In genomic region chr10:82758368-82758767, GRCm38 (mm10) we compare ENCODE assay signal across 23 mouse cellular contexts. TPM values are rescaled to one million over a fixed set of nuclear protein-coding genes. Genes with fewer than 3 reads are reported as not detected.
DNase-seq lines count a peak whose midpoint lies in the region; ATAC-seq and TF ChIP-seq lines count a peak whose summit lies in the region.
"Had no signal": no experiment of that assay in that cellular context is flagged by ENCODE, and none has a peak within 500 bp of the region (broad histone marks: within the 10 kb centered on the region; RNA-seq: fewer than 3 reads in every experiment).

No protein-coding gene starts in this region.

- H3K9ac ChIP-seq in forebrain, embryonic 13.5 days = no peak overlapping the region
- no peak overlapping the region for H3K9ac ChIP-seq in forebrain, embryonic 11.5 days (ENCODE audit: low read length)
- H3K9ac ChIP-seq in liver, postnatal 0 days (replicated peaks) = no peak overlapping the region; the same call in 1 of the 2 replicates
- H3K9ac ChIP-seq: embryonic facial prominence, embryonic 13.5 days; heart, embryonic 12.5 days; kidney, embryonic 15.5 days; lung, embryonic 15.5 days had no signal

- WGBS in forebrain, embryonic 13.5 days = 74% methylated on average over 6 of the region's 6 CpGs
- 94% methylated on average over 6 of the region's 6 CpGs for WGBS in forebrain, embryonic 11.5 days
- WGBS in liver, postnatal 0 days (ENCODE audit: insufficient replicate concordance) = 77% methylated on average over 6 of the region's 6 CpGs

- no peak for TF ChIP-seq EP300 in liver, postnatal 0 days (IDR thresholded peaks at IDR 0.05; ENCODE audit: low read depth)

- TF ChIP-seq POLR2A in brain, embryonic 14.5 days (IDR thresholded peaks at IDR 0.05; ENCODE audit: borderline replicate concordance, extremely low read depth, insufficient read depth, insufficient read length, poor library complexity, severe bottlenecking) = no peak

- no peak for DNase-seq in forebrain, embryonic 11.5 days (ENCODE audit: low spot score)
- DNase-seq in left cerebral cortex, postnatal 4 days = peak; percentile 22
- DNase-seq in left cerebral cortex, adult 18-20 months (ENCODE audit: low spot score in 2 of 2) = no peak
- DNase-seq in brain, embryonic 14.5 days (ENCODE audit: low read depth) = peak; percentile 75
- no peak for DNase-seq in liver, postnatal 0 days
- no peak for DNase-seq in adrenal gland, adult 8-10 months
- DNase-seq: adrenal gland, postnatal 36 days; cerebellum, adult 11-12 months; cerebellum, postnatal 14 days; gastrocnemius, postnatal 10 days; heart, postnatal 10 days; kidney, postnatal 36 days; lung, postnatal 4 days; thymus, adult 18-20 months; thymus, postnatal 36 days had no signal

- no peaks in the 10 kb centered on the region for H3K27me3 ChIP-seq in forebrain, embryonic 13.5 days
- H3K27me3 ChIP-seq in forebrain, embryonic 11.5 days (ENCODE audit: control insufficient read depth, insufficient read depth, low read length) = no peaks in the 10 kb centered on the region
- no peaks in the 10 kb centered on the region for H3K27me3 ChIP-seq in liver, postnatal 0 days (ENCODE audit: insufficient read depth, low read length)
- H3K27me3 ChIP-seq: embryonic facial prominence, embryonic 13.5 days; heart, embryonic 12.5 days; kidney, embryonic 15.5 days; lung, embryonic 15.5 days had no signal

- H3K36me3 ChIP-seq in forebrain, embryonic 13.5 days (ENCODE audit: poor library complexity, severe bottlenecking) = peaks cover 76% of the 10 kb centered on the region
- H3K36me3 ChIP-seq in forebrain, embryonic 11.5 days (ENCODE audit: control insufficient read depth, insufficient read depth, low read length) = peaks cover 26% of the 10 kb centered on the region
- H3K36me3 ChIP-seq in liver, postnatal 0 days (replicated peaks; ENCODE audit: insufficient read depth, low read length) = peaks cover 68% of the 10 kb centered on the region

- H3K27ac ChIP-seq in forebrain, embryonic 13.5 days = peak overlapping the region; percentile 44
- no peak overlapping the region for H3K27ac ChIP-seq in forebrain, embryonic 11.5 days (ENCODE audit: low read depth, low read length)
- H3K27ac ChIP-seq in liver, postnatal 0 days (ENCODE audit: low read depth) = peak overlapping the region; percentile 88
- H3K27ac ChIP-seq: embryonic facial prominence, embryonic 13.5 days; hindbrain, embryonic 10.5 days; kidney, embryonic 15.5 days; lung, embryonic 15.5 days had no signal

- no peak for TF ChIP-seq CTCF in brain, embryonic 14.5 days (IDR thresholded peaks at IDR 0.05; ENCODE audit: borderline replicate concordance, extremely low read depth, insufficient read depth, insufficient read length)
- TF ChIP-seq CTCF in liver, postnatal 0 days (IDR thresholded peaks at IDR 0.05; ENCODE audit: low read depth) = no peak

- H3K4me2 ChIP-seq in forebrain, embryonic 13.5 days = no peak overlapping the region
- H3K4me2 ChIP-seq in forebrain, embryonic 11.5 days (ENCODE audit: low read depth, low read length, severe bottlenecking) = no peak overlapping the region
- no peak overlapping the region for H3K4me2 ChIP-seq in liver, postnatal 0 days (ENCODE audit: low read depth, low read length)
- H3K4me2 ChIP-seq: embryonic facial prominence, embryonic 13.5 days; heart, embryonic 12.5 days; kidney, embryonic 15.5 days; lung, embryonic 15.5 days had no signal

- H3K4me3 ChIP-seq in forebrain, embryonic 13.5 days = no peak overlapping the region
- H3K4me3 ChIP-seq in forebrain, embryonic 11.5 days (ENCODE audit: low read depth, low read length) = no peak overlapping the region
- no peak overlapping the region for H3K4me3 ChIP-seq in liver, postnatal 0 days (ENCODE audit: low read depth, low read length)
- H3K4me3 ChIP-seq: embryonic facial prominence, embryonic 13.5 days; erythroblast, embryonic 14.5 days; heart, embryonic 12.5 days; hindbrain, embryonic 10.5 days; kidney, embryonic 15.5 days; lung, embryonic 15.5 days had no signal

- peaks cover 58% of the 10 kb centered on the region for H3K4me1 ChIP-seq in forebrain, embryonic 13.5 days
- H3K4me1 ChIP-seq in forebrain, embryonic 11.5 days (replicated peaks; ENCODE audit: control insufficient read depth, insufficient read depth, low read length) = peaks cover 15% of the 10 kb centered on the region
- H3K4me1 ChIP-seq in liver, postnatal 0 days (ENCODE audit: insufficient read depth) = peaks cover 48% of the 10 kb centered on the region

- ATAC-seq in forebrain, embryonic 13.5 days = no peak
- ATAC-seq in forebrain, embryonic 11.5 days (replicated peaks; ENCODE audit: low FRiP score) = no peak
- no peak for ATAC-seq in liver, postnatal 0 days
- ATAC-seq: intestine, postnatal 0 days had no signal

- intact Hi-C loops in left cerebral cortex, postnatal 4 days (cut with DNase I) = loop anchor here (10.0 kb wide), 1 partner anchor 94 kb away; no protein-coding TSS in a partner anchor

- no peaks in the 10 kb centered on the region for H3K9me3 ChIP-seq in forebrain, embryonic 13.5 days (replicated peaks)
- H3K9me3 ChIP-seq in forebrain, embryonic 11.5 days (ENCODE audit: control insufficient read depth, low read length) = no peaks in the 10 kb centered on the region
- no peaks in the 10 kb centered on the region for H3K9me3 ChIP-seq in liver, postnatal 0 days (ENCODE audit: low read length)
- H3K9me3 ChIP-seq: embryonic facial prominence, embryonic 13.5 days; hindbrain, embryonic 10.5 days; kidney, embryonic 15.5 days; lung, embryonic 15.5 days had no signal

RNA-seq across cellular contexts. Expression of gene Nfyb, which starts 5.6 kb away (rescaled TPM):
- 65.3 and 68.9 TPM in 2 replicates for polyA plus RNA-seq in forebrain, embryonic 13.5 days (2015; fragmentation: Nextera tagmentation; extraction: Ambion mirVana)
- polyA plus RNA-seq in forebrain, embryonic 11.5 days (2014; fragmentation: Nextera tagmentation; extraction: Ambion mirVana) = 77.3 and 81.6 TPM in 2 replicates
- total RNA-seq in left cerebral cortex, postnatal 4 days (2021) = 10 to 100 TPM; 50.6 to 54.3 TPM
- 10 to 100 TPM; 60.1 to 63.2 TPM for total RNA-seq in left cerebral cortex, adult 18-20 months (2021)
- 55.7 and 64.5 TPM in 2 replicates for polyA plus RNA-seq in brain, embryonic 14.5 days (2012; rRNA removed)
- 26.6 and 30.1 TPM in 2 replicates for polyA plus RNA-seq in liver, postnatal 0 days (2015; fragmentation: Nextera tagmentation; extraction: Ambion mirVana)
- total RNA-seq in adrenal gland, adult 8-10 months (2022) = 10 to 100 TPM; 16.5 to 28.9 (median 24.6) TPM

Comparison
In these comparisons a context has a peak if more than half of its experiments do, and no peak if none do; other contexts are left out.
1. DNase-seq: peak in left cerebral cortex, postnatal 4 days (single experiment) and brain, embryonic 14.5 days (single experiment); none in forebrain, embryonic 11.5 days (single experiment), left cerebral cortex, adult 18-20 months (0 of 2), liver, postnatal 0 days (single experiment) and adrenal gland, adult 8-10 months (single experiment).